Mouse (Mus musculus) ES-Bruce4 (cell line): ENCODE data around the gene Alg9. TPM values are rescaled to one million over a fixed set of nuclear protein-coding genes. Genes with fewer than 3 reads are reported as not detected.

ENCODE experiments used
- H3K27ac ChIP-seq: 2 replicates; pipeline ENCODE4 v1.5.1; 2012; ENCODE audit warnings: low read length, inconsistent platforms; ENCODE audit not compliant: insufficient read depth
- H3K27me3 ChIP-seq: 2 replicates; pipeline ENCODE4 v1.6.1; 2012; ENCODE audit warnings: mild to moderate bottlenecking, low read length, inconsistent platforms; ENCODE audit not compliant: control insufficient read depth, poor library complexity, insufficient read depth, severe bottlenecking
- H3K36me3 ChIP-seq: 2 replicates; pipeline ENCODE4 v1.6.1; 2012; ENCODE audit warnings: inconsistent platforms, mild to moderate bottlenecking, low read length, moderate library complexity; ENCODE audit not compliant: control insufficient read depth, poor library complexity, insufficient read depth, severe bottlenecking
- H3K4me1 ChIP-seq: one replicate; pipeline ENCODE4 v1.8.1; 2011; ENCODE audit warnings: low read length; ENCODE audit not compliant: control insufficient read depth, insufficient read depth
- H3K4me3 ChIP-seq: 2 replicates; pipeline ENCODE4 v1.5.1; 2011; ENCODE audit warnings: low read depth, mild to moderate bottlenecking, low read length
- H3K9ac ChIP-seq: 2 replicates; pipeline ENCODE4 v1.6.1; 2012; ENCODE audit warnings: low read depth, mild to moderate bottlenecking, inconsistent platforms; ENCODE audit not compliant: poor library complexity, severe bottlenecking
- H3K9me3 ChIP-seq: replicated peaks from 2 replicates; pipeline ENCODE4 v1.6.1; 2012; ENCODE audit warnings: mild to moderate bottlenecking, low read length, inconsistent platforms; ENCODE audit not compliant: control insufficient read depth, poor library complexity, insufficient read depth, severe bottlenecking
- CTCF ChIP-seq: IDR thresholded peaks from one replicate; pipeline ENCODE4 v1.8.1; 2011; ENCODE audit warnings: low read depth, low read length
- EP300 ChIP-seq: IDR thresholded peaks from 2 replicates; pipeline ENCODE4 v1.6.1; 2011; ENCODE audit warnings: low read depth, low read length; ENCODE audit not compliant: insufficient read depth
- POLR2A ChIP-seq: IDR thresholded peaks from one replicate; pipeline ENCODE4 v1.8.1; 2011; ENCODE audit warnings: low read length; ENCODE audit not compliant: insufficient read depth
- polyA plus RNA-seq: library from polyadenylated mRNA; stranded (reverse); fragments of >200 nt; gene quantifications from 2 replicates; pipeline ENCODE4 v1.2.4, GENCODE M21; 2011; ENCODE audit warnings: low read depth; ENCODE audit not compliant: missing spikeins, insufficient read depth, insufficient read length

The Alg9 gene
- polyA plus RNA-seq, 1 experiment: 23.5 TPM

- H3K4me1 ChIP-seq: no peaks in the 10 kb centered on the region
- TF ChIP-seq POLR2A (no peak), CTCF (no peak), EP300 (no peak)
- H3K4me3 ChIP-seq: no peak overlapping the region
- H3K9ac ChIP-seq: no peak overlapping the region
- peaks cover 56% of the 10 kb centered on the region for H3K36me3 ChIP-seq
- no peaks in the 10 kb centered on the region for H3K27me3 ChIP-seq
- no peak overlapping the region for H3K27ac ChIP-seq
- no peaks in the 10 kb centered on the region for H3K9me3 ChIP-seq
These were observed 86.5 kb downstream of the Alg9 start for GRCm38 (mm10) chr9:50861119-50861839.

- H3K9ac ChIP-seq: no peak overlapping the region
- TF ChIP-seq CTCF (no peak), POLR2A (no peak), EP300 (no peak)
- no peak overlapping the region for H3K4me3 ChIP-seq
- peaks cover 77% of the 10 kb centered on the region for H3K36me3 ChIP-seq
- no peaks in the 10 kb centered on the region for H3K9me3 ChIP-seq
- no peak overlapping the region for H3K27ac ChIP-seq
- H3K4me1 ChIP-seq: no peaks in the 10 kb centered on the region
- H3K27me3 ChIP-seq: no peaks in the 10 kb centered on the region
These were observed 89.0 kb downstream of the Alg9 start for GRCm38 (mm10) chr9:50863824-50864223.

GRCm38 (mm10) chr9:50864877-50865276, 90.1 kb downstream of the Alg9 start:
- Histone ChIP-seq H3K9me3 (no peaks in the 10 kb centered on the region), H3K4me1 (no peaks in the 10 kb centered on the region), H3K36me3 (peaks cover 75% of the 10 kb centered on the region), H3K4me3 (no peak overlapping the region), H3K27me3 (no peaks in the 10 kb centered on the region), H3K9ac (no peak overlapping the region), H3K27ac (no peak overlapping the region)
- TF ChIP-seq CTCF (no peak), EP300 (no peak), POLR2A (no peak)

GRCm38 (mm10) chr9:50865803-50866202, 91.0 kb downstream of the Alg9 start:
- H3K9ac ChIP-seq: no peak overlapping the region
- TF ChIP-seq CTCF: no peak
- TF ChIP-seq EP300: no peak
- no peak for TF ChIP-seq POLR2A

GRCm38 (mm10) chr9:50867015-50867414, 92.2 kb downstream of the Alg9 start:
- Histone ChIP-seq H3K4me3 (no peak overlapping the region), H3K27me3 (no peaks in the 10 kb centered on the region), H3K4me1 (no peaks in the 10 kb centered on the region), H3K36me3 (peaks cover 66% of the 10 kb centered on the region), H3K9ac (no peak overlapping the region), H3K9me3 (no peaks in the 10 kb centered on the region), H3K27ac (no peak overlapping the region)
- TF ChIP-seq POLR2A (no peak), EP300 (no peak), CTCF (no peak)

More at GRCm38 (mm10) chr9:50865803-50866202, 91.0 kb downstream of the Alg9 start:
- Histone ChIP-seq H3K27me3 (no peaks in the 10 kb centered on the region), H3K27ac (no peak overlapping the region), H3K9me3 (no peaks in the 10 kb centered on the region), H3K4me1 (no peaks in the 10 kb centered on the region), H3K36me3 (peaks cover 73% of the 10 kb centered on the region), H3K4me3 (no peak overlapping the region)

- no peak overlapping the region for H3K4me3 ChIP-seq
- no peak overlapping the region for H3K27ac ChIP-seq
- H3K9me3 ChIP-seq: no peaks in the 10 kb centered on the region
- no peaks in the 10 kb centered on the region for H3K4me1 ChIP-seq
- H3K36me3 ChIP-seq: peaks cover 62% of the 10 kb centered on the region
- TF ChIP-seq CTCF (no peak), EP300 (no peak), POLR2A (no peak)
- H3K9ac ChIP-seq: no peak overlapping the region
- no peaks in the 10 kb centered on the region for H3K27me3 ChIP-seq
These were observed 93.4 kb downstream of the Alg9 start for GRCm38 (mm10) chr9:50868182-50868581.
